ENCODE assay signal across 7 mouse cellular contexts in genomic region chr11:70221603-70222500, GRCm38 (mm10). TPM values are rescaled to one million over a fixed set of nuclear protein-coding genes. Genes with fewer than 3 reads are reported as not detected.
DNase-seq lines count a peak whose midpoint lies in the region; ATAC-seq and TF ChIP-seq lines count a peak whose summit lies in the region.

No protein-coding gene starts in this region.

- H3K36me3 ChIP-seq in G1E (replicated peaks) = peaks cover 37% of the 10 kb centered on the region
- H3K36me3 ChIP-seq in kidney, embryonic 15.5 days = peaks cover 6% of the 10 kb centered on the region; the same call in 1 of the 2 replicates
- peaks cover 14% of the 10 kb centered on the region for H3K36me3 ChIP-seq in midbrain, embryonic 13.5 days

- peak overlapping the region; percentile 93 for H3K4me2 ChIP-seq in kidney, embryonic 15.5 days
- H3K4me2 ChIP-seq in midbrain, embryonic 13.5 days (replicated peaks) = peak overlapping the region; percentile 90

- H3K9me3 ChIP-seq in G1E (replicated peaks) = no peaks in the 10 kb centered on the region
- no peaks in the 10 kb centered on the region for H3K9me3 ChIP-seq in kidney, embryonic 15.5 days (replicated peaks)
- H3K9me3 ChIP-seq in midbrain, embryonic 13.5 days = no peaks in the 10 kb centered on the region

- peaks cover 60% of the 10 kb centered on the region for H3K4me1 ChIP-seq in G1E (ENCODE audit: insufficient read depth, low read depth, low read length)
- peaks cover 55% of the 10 kb centered on the region for H3K4me1 ChIP-seq in kidney, embryonic 15.5 days
- H3K4me1 ChIP-seq in midbrain, embryonic 13.5 days (replicated peaks) = peaks cover 44% of the 10 kb centered on the region

- 0 out of 2 replicates have a peak, but pooled peaks cover 3% of the 10 kb centered on the region for H3K27me3 ChIP-seq in G1E (ENCODE audit: insufficient read depth, low read length)
- peaks cover 64% of the 10 kb centered on the region for H3K27me3 ChIP-seq in kidney, embryonic 15.5 days
- H3K27me3 ChIP-seq in midbrain, embryonic 13.5 days = peaks cover 42% of the 10 kb centered on the region

- peak overlapping the region; percentile 73 for H3K4me3 ChIP-seq in G1E (ENCODE audit: low read depth, low read length)
- peak overlapping the region; percentile 58 for H3K4me3 ChIP-seq in kidney, embryonic 15.5 days (replicated peaks)
- peak overlapping the region; percentile 52 for H3K4me3 ChIP-seq in midbrain, embryonic 13.5 days (replicated peaks)

- 10% methylated on average over 14 of the region's 14 CpGs for WGBS in kidney, embryonic 15.5 days
- 10% methylated on average over 14 of the region's 14 CpGs for WGBS in midbrain, embryonic 13.5 days

- ATAC-seq in G1E (ENCODE audit: extremely low read depth, insufficient number of reproducible peaks, low FRiP score, poor library complexity, severe bottlenecking) = peak; percentile 50
- ATAC-seq in kidney, embryonic 15.5 days (replicated peaks; ENCODE audit: low FRiP score) = 0 out of 2 replicates have a peak, but pooled peaks have one; percentile 30
- no peak for ATAC-seq in midbrain, embryonic 13.5 days
- ATAC-seq in activated CD4-positive, CD25-positive, alpha-beta regulatory T cell, adult 4 months = no peak

- DNase-seq in G1E (ENCODE audit: low spot score) = peak; percentile 64
- peak; percentile 76 for DNase-seq in c-Kit-positive CD71-positive TER-119-positive erythroid progenitor cells, embryonic 14.5 days (ENCODE audit: low spot score)
- DNase-seq in heart, adult 9 months (ENCODE audit: low spot score in 2 of 2) = peak; percentile 68 to 82
- no peak for DNase-seq in frontal cortex, postnatal 14 days (ENCODE audit: low spot score in 2 of 2)

- peak overlapping the region; percentile 35 for H3K9ac ChIP-seq in kidney, embryonic 15.5 days
- H3K9ac ChIP-seq in midbrain, embryonic 13.5 days (replicated peaks) = peak overlapping the region; percentile 57

- H3K27ac ChIP-seq in kidney, embryonic 15.5 days = peak overlapping the region; percentile 89
- peak overlapping the region; percentile 85 for H3K27ac ChIP-seq in midbrain, embryonic 13.5 days

- TF ChIP-seq CTCF in G1E (IDR thresholded peaks at IDR 0.05; ENCODE audit: low read depth, low read length) = no peak

RNA-seq across cellular contexts. Expression of gene Slc16a13, which starts 1.0 kb away (rescaled TPM):
- 4.7 and 6.0 TPM in 2 replicates for total RNA-seq in G1E (2014; fragmentation: Nextera tagmentation)
- 4.6 and 5.7 TPM in 2 replicates for total RNA-seq in G1E (2017)
- 6.6 and 8.3 TPM in 2 replicates for polyA plus RNA-seq in G1E (2012)
- 13.3 TPM in 2 replicates for polyA plus RNA-seq in kidney, embryonic 15.5 days (2015; fragmentation: Nextera tagmentation; extraction: Ambion mirVana)
- 17.7 and 18.7 TPM in 2 replicates for polyA plus RNA-seq in midbrain, embryonic 13.5 days (2015; fragmentation: Nextera tagmentation; extraction: Ambion mirVana)
- 1 to 10 TPM; 2.6 to 4.1 TPM for polyA plus RNA-seq in activated CD4-positive, CD25-positive, alpha-beta regulatory T cell, adult 4 months (2017; shearing (Covaris generic))

RNA-seq across cellular contexts. Expression of gene Bcl6b, which starts 7.7 kb away (rescaled TPM):
- not detected in 2 replicates for total RNA-seq in G1E (2014; fragmentation: Nextera tagmentation)
- total RNA-seq in G1E (2017) = 0.22 TPM in 1 of 2 replicates, not detected in the other
- not detected in 2 replicates for polyA plus RNA-seq in G1E (2012)
- polyA plus RNA-seq in kidney, embryonic 15.5 days (2015; fragmentation: Nextera tagmentation; extraction: Ambion mirVana) = 26.9 and 28.4 TPM in 2 replicates
- polyA plus RNA-seq in midbrain, embryonic 13.5 days (2015; fragmentation: Nextera tagmentation; extraction: Ambion mirVana) = 3.9 and 4.3 TPM in 2 replicates
- polyA plus RNA-seq in activated CD4-positive, CD25-positive, alpha-beta regulatory T cell, adult 4 months (2017; shearing (Covaris generic)) = under 1 TPM; 0.23 to 0.36 TPM

RNA-seq across cellular contexts. Expression of gene Slc16a11, which starts 9.3 kb away (rescaled TPM):
- total RNA-seq in G1E (2014; fragmentation: Nextera tagmentation) (not detected in 2 replicates), G1E (2017) (0.06 TPM in 1 of 2 replicates, not detected in the other)
- not detected in 2 replicates for polyA plus RNA-seq in G1E (2012)
- 4.3 and 5.8 TPM in 2 replicates for polyA plus RNA-seq in kidney, embryonic 15.5 days (2015; fragmentation: Nextera tagmentation; extraction: Ambion mirVana)
- 1.9 and 2.4 TPM in 2 replicates for polyA plus RNA-seq in midbrain, embryonic 13.5 days (2015; fragmentation: Nextera tagmentation; extraction: Ambion mirVana)
- not detected for polyA plus RNA-seq in activated CD4-positive, CD25-positive, alpha-beta regulatory T cell, adult 4 months (2017; shearing (Covaris generic))

RNA-seq across cellular contexts. Expression of gene 0610010K14Rik, which starts 15.9 kb away (rescaled TPM):
- total RNA-seq in G1E (2014; fragmentation: Nextera tagmentation) (64.9 and 75.9 TPM in 2 replicates), G1E (2017) (18.5 and 20.2 TPM in 2 replicates)
- 83.3 and 100 TPM in 2 replicates for polyA plus RNA-seq in G1E (2012)
- 178 and 179 TPM in 2 replicates for polyA plus RNA-seq in kidney, embryonic 15.5 days (2015; fragmentation: Nextera tagmentation; extraction: Ambion mirVana)
- polyA plus RNA-seq in midbrain, embryonic 13.5 days (2015; fragmentation: Nextera tagmentation; extraction: Ambion mirVana) = 193 and 201 TPM in 2 replicates
- 100 to 1,000 TPM; 124 to 159 TPM for polyA plus RNA-seq in activated CD4-positive, CD25-positive, alpha-beta regulatory T cell, adult 4 months (2017; shearing (Covaris generic))

RNA-seq across cellular contexts. Expression of gene Gm21988, which starts 17.8 kb away (rescaled TPM):
- total RNA-seq in G1E (2014; fragmentation: Nextera tagmentation) = 2.9 and 3.5 TPM in 2 replicates
- 1.2 and 1.9 TPM in 2 replicates for total RNA-seq in G1E (2017)
- 3.2 TPM in 2 replicates for polyA plus RNA-seq in G1E (2012)
- polyA plus RNA-seq in kidney, embryonic 15.5 days (2015; fragmentation: Nextera tagmentation; extraction: Ambion mirVana) = 10.4 and 13.0 TPM in 2 replicates
- polyA plus RNA-seq in midbrain, embryonic 13.5 days (2015; fragmentation: Nextera tagmentation; extraction: Ambion mirVana) = 15.0 and 15.8 TPM in 2 replicates
- 1 to 10 TPM; 5.2 to 7.6 TPM for polyA plus RNA-seq in activated CD4-positive, CD25-positive, alpha-beta regulatory T cell, adult 4 months (2017; shearing (Covaris generic))

Comparison
In these comparisons a context has a peak if more than half of its experiments do, and no peak if none do; other contexts are left out.
1. ATAC-seq: peak in G1E (single experiment) and kidney, embryonic 15.5 days (single experiment); none in midbrain, embryonic 13.5 days (single experiment) and activated CD4-positive, CD25-positive, alpha-beta regulatory T cell, adult 4 months (single experiment).
2. DNase-seq: peak in G1E (single experiment), c-Kit-positive CD71-positive TER-119-positive erythroid progenitor cells, embryonic 14.5 days (single experiment) and heart, adult 9 months (2 of 2); none in frontal cortex, postnatal 14 days (0 of 2).
3. Peak in every context shown above with its lines, with median percentiles within 50 percentile points of each other: H3K4me3 ChIP-seq.